Comparison of ENCODE assay signal across 8 mouse cellular contexts in the genomic region with DNA sequence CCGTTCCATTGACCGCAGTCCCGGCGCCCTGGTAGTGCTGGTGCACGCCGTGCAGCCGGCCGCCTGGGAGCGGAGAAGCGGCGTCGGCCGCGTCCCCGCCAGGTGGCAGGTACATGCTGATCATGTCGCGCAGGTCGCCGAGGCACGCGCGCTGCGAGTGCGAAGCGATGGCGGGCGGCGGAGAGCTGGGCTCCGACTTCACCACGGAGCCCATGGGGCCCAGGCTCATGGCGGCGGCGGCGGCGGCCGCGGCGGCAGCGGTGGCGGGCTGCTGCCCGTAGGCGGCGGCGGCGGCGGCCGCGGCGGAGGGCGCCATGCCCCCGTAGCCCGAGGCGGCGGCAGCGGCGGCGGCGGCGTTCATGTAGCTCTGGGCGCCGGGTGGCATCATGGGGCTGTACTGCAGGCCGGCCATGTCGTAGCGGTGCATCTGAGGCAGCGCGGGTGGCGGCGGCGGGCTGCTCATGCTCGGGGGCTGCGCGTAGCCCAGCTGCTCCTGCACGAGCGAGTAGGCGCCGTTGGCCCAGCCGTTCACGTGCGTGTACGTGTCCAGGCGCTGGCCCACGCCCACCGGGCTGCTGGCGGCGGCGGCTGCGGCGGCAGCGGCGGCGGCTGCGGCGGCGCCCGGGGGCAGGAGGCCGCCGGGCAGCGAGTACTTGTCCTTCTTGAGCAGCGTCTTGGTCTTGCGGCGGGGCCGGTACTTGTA. TPM values are rescaled to one million over a fixed set of nuclear protein-coding genes. Genes with fewer than 3 reads are reported as not detected.
A peak's percentile ranks its signal among the peaks of the same experiment; 100 is the strongest.
DNase-seq lines count a peak whose midpoint lies in the region; ATAC-seq and TF ChIP-seq lines count a peak whose summit lies in the region.

No protein-coding gene starts in this region.

- DNase-seq in layer of hippocampus, adult 11-12 months (ENCODE audit: low spot score) = peak; percentile 8
- DNase-seq in layer of hippocampus, adult 8-10 months (ENCODE audit: low spot score in 2 of 2) = no peak
- DNase-seq in brain, embryonic 14.5 days (ENCODE audit: low read depth) = peak; percentile 76
- peak; percentile 39 for DNase-seq in embryo, embryonic 9.5 days (ENCODE audit: extremely low spot score)
- DNase-seq in intestine, embryonic 14.5 days (ENCODE audit: low spot score) = peak; percentile 73
- no peak for DNase-seq in spleen, postnatal 14 days (ENCODE audit: low spot score in 2 of 2)

- H3K27ac ChIP-seq in intestine, embryonic 14.5 days (ENCODE audit: low read depth) = no peak overlapping the region
- peak overlapping the region; percentile 58 for H3K27ac ChIP-seq in midbrain, embryonic 13.5 days

- WGBS in intestine, embryonic 14.5 days = 17% methylated on average over 51 of the region's 102 CpGs
- 30% methylated on average over 59 of the region's 102 CpGs for WGBS in midbrain, embryonic 13.5 days

- peak overlapping the region; percentile 38 for H3K4me3 ChIP-seq in intestine, embryonic 14.5 days (ENCODE audit: low read depth, low read length)
- peak overlapping the region; percentile 60 for H3K4me3 ChIP-seq in midbrain, embryonic 13.5 days (replicated peaks)

- no peak overlapping the region for H3K9ac ChIP-seq in intestine, embryonic 14.5 days (ENCODE audit: low read length)
- peak overlapping the region; percentile 76 for H3K9ac ChIP-seq in midbrain, embryonic 13.5 days (replicated peaks)

- H3K27me3 ChIP-seq in intestine, embryonic 14.5 days (replicated peaks; ENCODE audit: control insufficient read depth, insufficient read depth, low read length) = peaks cover 88% of the 10 kb centered on the region
- peaks cover 19% of the 10 kb centered on the region for H3K27me3 ChIP-seq in midbrain, embryonic 13.5 days

- no peak for TF ChIP-seq POLR2A in brain, embryonic 14.5 days (IDR thresholded peaks at IDR 0.05; ENCODE audit: borderline replicate concordance, extremely low read depth, insufficient read depth, insufficient read length, poor library complexity, severe bottlenecking)

- no peak for TF ChIP-seq CTCF in brain, embryonic 14.5 days (IDR thresholded peaks at IDR 0.05; ENCODE audit: borderline replicate concordance, extremely low read depth, insufficient read depth, insufficient read length)

- no peaks in the 10 kb centered on the region for H3K4me1 ChIP-seq in intestine, embryonic 14.5 days (replicated peaks; ENCODE audit: control insufficient read depth, insufficient read depth, low read length)
- H3K4me1 ChIP-seq in midbrain, embryonic 13.5 days (replicated peaks) = peaks cover 26% of the 10 kb centered on the region

- H3K9me3 ChIP-seq in intestine, embryonic 14.5 days (ENCODE audit: control insufficient read depth, low read length) = no peaks in the 10 kb centered on the region
- no peaks in the 10 kb centered on the region for H3K9me3 ChIP-seq in midbrain, embryonic 13.5 days

- ATAC-seq in intestine, embryonic 14.5 days (replicated peaks; ENCODE audit: low FRiP score, low TSS enrichment, low read depth) = peak; percentile 50; the same call in 1 of the 2 replicates
- peak; percentile 58 for ATAC-seq in midbrain, embryonic 13.5 days
- no peak for ATAC-seq in inflammation-experienced regulatory T-cells, adult 6 months

- no peaks in the 10 kb centered on the region for H3K36me3 ChIP-seq in intestine, embryonic 14.5 days (ENCODE audit: control insufficient read depth, insufficient read depth, low read length)
- no peaks in the 10 kb centered on the region for H3K36me3 ChIP-seq in midbrain, embryonic 13.5 days

- H3K4me2 ChIP-seq in intestine, embryonic 14.5 days (ENCODE audit: low read length) = peak overlapping the region; percentile 57
- H3K4me2 ChIP-seq in midbrain, embryonic 13.5 days (replicated peaks) = peak overlapping the region; percentile 67

RNA-seq across cellular contexts. Expression of a gene that starts 1.0 kb away (rescaled TPM):
- total RNA-seq in layer of hippocampus, adult 8-10 months (2022) = under 1 TPM; 0.64 to 0.98 (median 0.80) TPM
- 24.6 and 40.2 TPM in 2 replicates for polyA plus RNA-seq in brain, embryonic 14.5 days (2012; rRNA removed)
- not detected in 2 replicates for polyA plus RNA-seq in intestine, embryonic 14.5 days (2014; fragmentation: Nextera tagmentation; extraction: Ambion mirVana)
- 2.4 and 2.6 TPM in 2 replicates for polyA plus RNA-seq in midbrain, embryonic 13.5 days (2015; fragmentation: Nextera tagmentation; extraction: Ambion mirVana)
- not detected for polyA plus RNA-seq in inflammation-experienced regulatory T-cells, adult 6 months (2017; shearing (Covaris generic))

Comparison
In these comparisons a context has a peak if more than half of its experiments do, and no peak if none do; other contexts are left out.
1. DNase-seq: peak in layer of hippocampus, adult 11-12 months (single experiment), brain, embryonic 14.5 days (single experiment), embryo, embryonic 9.5 days (single experiment) and intestine, embryonic 14.5 days (single experiment); none in layer of hippocampus, adult 8-10 months (0 of 2) and spleen, postnatal 14 days (0 of 2).